Mouse (Mus musculus): ENCODE measurements at regions not wholly inside any gene's neighbourhood (a gene's known extent, or its start where the extent isn't known, plus 50 kb on each side); places are given as distances from the start of the nearest gene placed in this dataset.

GRCm38 (mm10) chr8:75353786-75354185 lies 52.6 kb downstream of the Gm10358 start:
- no peak overlapping the region for H3K4me3 ChIP-seq
- no peak overlapping the region for H3K27ac ChIP-seq
- peak; percentile 77 for TF ChIP-seq CTCF (conservative IDR thresholded peaks at IDR 0.05)
- DNase-seq (ENCODE audit: low spot score in 2 of 2): peak in 1 of 2 experiments; percentile 22

GRCm38 (mm10) chr8:75350141-75350540 lies 56.2 kb downstream of the Gm10358 start:
- TF ChIP-seq CTCF (conservative IDR thresholded peaks at IDR 0.05): no peak

GRCm38 (mm10) chr8:75348047-75348446 lies 58.3 kb downstream of the Gm10358 start:
- no peak for DNase-seq (ENCODE audit: low spot score in 2 of 2)

More at GRCm38 (mm10) chr8:75350141-75350540, 56.2 kb downstream of the Gm10358 start:
- DNase-seq (ENCODE audit: low spot score in 2 of 2): no peak
- Histone ChIP-seq H3K27ac (no peak overlapping the region), H3K4me3 (no peak overlapping the region)

GRCm38 (mm10) chr8:75320614-75321013 lies 85.8 kb downstream of the Gm10358 start:
- TF ChIP-seq CTCF (conservative IDR thresholded peaks at IDR 0.05): no peak
- DNase-seq (ENCODE audit: low spot score in 2 of 2): no peak
- no peak overlapping the region for H3K27ac ChIP-seq
- no peak overlapping the region for H3K4me3 ChIP-seq

More at GRCm38 (mm10) chr8:75348047-75348446, 58.3 kb downstream of the Gm10358 start:
- H3K27ac ChIP-seq: no peak overlapping the region
- TF ChIP-seq CTCF (conservative IDR thresholded peaks at IDR 0.05): no peak
- no peak overlapping the region for H3K4me3 ChIP-seq

GRCm38 (mm10) chr8:75318526-75318925 lies 87.9 kb downstream of the Gm10358 start:
- no peak for TF ChIP-seq CTCF (conservative IDR thresholded peaks at IDR 0.05)
- Histone ChIP-seq H3K4me3 (no peak overlapping the region), H3K27ac (no peak overlapping the region)
- no peak for DNase-seq (ENCODE audit: low spot score in 2 of 2)

- peak; percentile 50 to 64 for DNase-seq (ENCODE audit: low spot score in 2 of 2)
- peak; percentile 92 for TF ChIP-seq CTCF (conservative IDR thresholded peaks at IDR 0.05)
- no peak overlapping the region for H3K27ac ChIP-seq
- no peak overlapping the region for H3K4me3 ChIP-seq
Observed at GRCm38 (mm10) chr8:75315886-75316285, 90.5 kb downstream of the Gm10358 start.

- TF ChIP-seq CTCF (conservative IDR thresholded peaks at IDR 0.05): no peak
- no peak overlapping the region for H3K4me3 ChIP-seq
- DNase-seq (ENCODE audit: low spot score in 2 of 2): no peak
- no peak overlapping the region for H3K27ac ChIP-seq
Observed at GRCm38 (mm10) chr8:75309463-75309862, 95.7 kb downstream of the Rasd2 start.

- no peak overlapping the region for H3K27ac ChIP-seq
- DNase-seq (ENCODE audit: low spot score in 2 of 2): no peak
- no peak for TF ChIP-seq CTCF (conservative IDR thresholded peaks at IDR 0.05)
- no peak overlapping the region for H3K4me3 ChIP-seq
Observed at GRCm38 (mm10) chr8:75291921-75292320, 78.2 kb downstream of the Rasd2 start.

- TF ChIP-seq CTCF (conservative IDR thresholded peaks at IDR 0.05): no peak
- DNase-seq (ENCODE audit: low spot score in 2 of 2): no peak
- no peak overlapping the region for H3K4me3 ChIP-seq
- no peak overlapping the region for H3K27ac ChIP-seq
Observed at GRCm38 (mm10) chr8:75289933-75290332, 76.2 kb downstream of the Rasd2 start.
